Mouse (Mus musculus): ENCODE results near the gene Gpr152. TPM values are rescaled to one million over a fixed set of nuclear protein-coding genes. Genes with fewer than 3 reads are reported as not detected.

The Gpr152 gene
- total RNA-seq (2014; rRNA removed) (0.19 and 0.23 TPM in 2 replicates), polyA plus RNA-seq (2015; fragmentation: Nextera tagmentation; extraction: Ambion mirVana) (not detected in 2 replicates)

DNA sequence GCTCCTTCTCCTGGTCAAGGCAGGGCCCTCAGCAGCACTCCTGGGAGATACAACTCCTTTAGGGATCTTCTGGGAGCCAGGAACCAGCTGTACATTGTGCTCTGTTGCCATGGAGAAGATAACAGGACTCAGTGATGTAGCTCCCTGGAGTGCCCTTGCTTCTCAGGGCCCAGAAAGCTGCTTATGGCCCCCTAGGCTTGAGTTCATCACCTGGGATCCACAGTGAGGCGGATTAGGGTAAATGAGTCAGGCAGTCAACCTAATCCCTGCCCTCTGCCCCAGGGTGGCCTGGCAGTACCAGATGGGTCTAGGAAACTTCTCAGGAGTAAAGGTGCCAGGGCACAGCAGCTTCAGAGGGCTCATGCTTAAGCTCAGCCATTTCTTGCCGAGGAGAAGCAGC is at the start of gene Gpr152:
Gene Gpr152, plus strand, starts transcription at position 342 of the 400 bp plus-strand sequence.
- Histone ChIP-seq H3K4me2 (ENCODE audit: low read depth) (no peak within 1 kb of the TSS), H3K9ac (no peak within 1 kb of the TSS), H3K4me3 (ENCODE audit: low read depth, low read length) (no peak within 1 kb of the TSS), H3K27ac (ENCODE audit: low read depth, low read length) (no peak within 1 kb of the TSS), H3K27me3 (ENCODE audit: insufficient read depth, low read length) (no peaks in the 10 kb centered on the region), H3K4me1 (ENCODE audit: insufficient read depth) (no peaks in the 10 kb centered on the region), H3K9me3 (ENCODE audit: low read length) (no peaks in the 10 kb centered on the region), H3K36me3 (ENCODE audit: insufficient read depth) (no peaks in the 10 kb centered on the region)
- DNase-seq: no peak
- WGBS: 69% methylated on average over 2 of the region's 2 CpGs
- ATAC-seq: no peak
- TF ChIP-seq CTCF (IDR thresholded peaks at IDR 0.05; ENCODE audit: low read depth): no peak

GRCm38 (mm10) chr19:4090446-4090845 is 49.1 kb upstream of the Gpr152 start:
- no peaks in the 10 kb centered on the region for H3K27me3 ChIP-seq (ENCODE audit: insufficient read depth, low read length)
- 89% methylated on average over 3 of the region's 3 CpGs for WGBS
- no peaks in the 10 kb centered on the region for H3K9me3 ChIP-seq (ENCODE audit: low read length)
- no peak overlapping the region for H3K27ac ChIP-seq (ENCODE audit: low read depth, low read length)
- no peaks in the 10 kb centered on the region for H3K36me3 ChIP-seq (ENCODE audit: insufficient read depth)
- H3K4me2 ChIP-seq (ENCODE audit: low read depth): no peak overlapping the region
- TF ChIP-seq CTCF (IDR thresholded peaks at IDR 0.05; ENCODE audit: low read depth): no peak
- no peaks in the 10 kb centered on the region for H3K4me1 ChIP-seq (ENCODE audit: insufficient read depth)
- DNase-seq (no peak), ATAC-seq (no peak)
- H3K4me3 ChIP-seq (ENCODE audit: low read depth, low read length): no peak overlapping the region
- H3K9ac ChIP-seq: no peak overlapping the region

- DNase-seq (no peak), ATAC-seq (no peak)
- Histone ChIP-seq H3K9ac (no peak overlapping the region), H3K36me3 (ENCODE audit: insufficient read depth) (no peaks in the 10 kb centered on the region), H3K4me2 (ENCODE audit: low read depth) (no peak overlapping the region), H3K27me3 (ENCODE audit: insufficient read depth, low read length) (no peaks in the 10 kb centered on the region), H3K4me3 (ENCODE audit: low read depth, low read length) (no peak overlapping the region), H3K9me3 (ENCODE audit: low read length) (no peaks in the 10 kb centered on the region), H3K4me1 (ENCODE audit: insufficient read depth) (0 out of 2 replicates have a peak, but pooled peaks cover 5% of the 10 kb centered on the region), H3K27ac (ENCODE audit: low read depth, low read length) (no peak overlapping the region)
- no peak for TF ChIP-seq CTCF (IDR thresholded peaks at IDR 0.05; ENCODE audit: low read depth)
- 75% methylated on average over 2 of the region's 2 CpGs for WGBS
Observed at GRCm38 (mm10) chr19:4091383-4091782, 48.2 kb upstream of the Gpr152 start.

DNA sequence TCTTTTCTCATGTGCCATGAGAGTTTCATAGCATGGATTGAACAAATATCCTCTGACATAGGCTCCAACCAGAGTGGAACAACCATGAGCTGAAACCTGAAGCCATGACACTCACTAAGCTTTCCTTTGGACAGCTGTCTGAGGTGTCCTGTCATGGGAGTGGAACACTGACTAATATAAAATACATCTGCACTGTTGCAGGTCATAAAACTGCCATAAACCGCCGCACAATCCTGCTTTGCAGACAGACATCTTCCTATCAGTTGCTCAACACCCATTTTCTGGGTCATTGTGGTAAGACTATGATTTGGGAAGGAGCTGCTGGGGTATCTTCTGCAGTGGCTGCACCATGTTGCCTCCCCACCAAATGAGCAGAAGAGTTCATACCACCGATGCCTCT is 46.8 kb upstream of the Gpr152 start:
- no peaks in the 10 kb centered on the region for H3K9me3 ChIP-seq (ENCODE audit: low read length)
- no peak for TF ChIP-seq CTCF (IDR thresholded peaks at IDR 0.05; ENCODE audit: low read depth)
- H3K4me1 ChIP-seq (ENCODE audit: insufficient read depth): 0 out of 2 replicates have a peak, but pooled peaks cover 5% of the 10 kb centered on the region
- no peak overlapping the region for H3K4me3 ChIP-seq (ENCODE audit: low read depth, low read length)
- DNase-seq: no peak
- H3K27me3 ChIP-seq (ENCODE audit: insufficient read depth, low read length): no peaks in the 10 kb centered on the region
- no peak overlapping the region for H3K9ac ChIP-seq
- H3K27ac ChIP-seq (ENCODE audit: low read depth, low read length): no peak overlapping the region
- ATAC-seq: no peak
- 85% methylated on average over 3 of the region's 3 CpGs for WGBS
- no peaks in the 10 kb centered on the region for H3K36me3 ChIP-seq (ENCODE audit: insufficient read depth)
- H3K4me2 ChIP-seq (ENCODE audit: low read depth): no peak overlapping the region

GRCm38 (mm10) chr19:4093772-4094171 is 45.8 kb upstream of the Gpr152 start:
- 71% methylated on average over 7 of the region's 7 CpGs for WGBS
- H3K4me1 ChIP-seq (ENCODE audit: insufficient read depth): 0 out of 2 replicates have a peak, but pooled peaks cover 5% of the 10 kb centered on the region
- H3K9me3 ChIP-seq (ENCODE audit: low read length): no peaks in the 10 kb centered on the region
- no peak for DNase-seq
- no peaks in the 10 kb centered on the region for H3K36me3 ChIP-seq (ENCODE audit: insufficient read depth)
- H3K27ac ChIP-seq (ENCODE audit: low read depth, low read length): no peak overlapping the region
- no peak for TF ChIP-seq CTCF (IDR thresholded peaks at IDR 0.05; ENCODE audit: low read depth)
- no peaks in the 10 kb centered on the region for H3K27me3 ChIP-seq (ENCODE audit: insufficient read depth, low read length)
- ATAC-seq: no peak
- H3K4me2 ChIP-seq (ENCODE audit: low read depth): no peak overlapping the region
- no peak overlapping the region for H3K4me3 ChIP-seq (ENCODE audit: low read depth, low read length)
- no peak overlapping the region for H3K9ac ChIP-seq

DNA sequence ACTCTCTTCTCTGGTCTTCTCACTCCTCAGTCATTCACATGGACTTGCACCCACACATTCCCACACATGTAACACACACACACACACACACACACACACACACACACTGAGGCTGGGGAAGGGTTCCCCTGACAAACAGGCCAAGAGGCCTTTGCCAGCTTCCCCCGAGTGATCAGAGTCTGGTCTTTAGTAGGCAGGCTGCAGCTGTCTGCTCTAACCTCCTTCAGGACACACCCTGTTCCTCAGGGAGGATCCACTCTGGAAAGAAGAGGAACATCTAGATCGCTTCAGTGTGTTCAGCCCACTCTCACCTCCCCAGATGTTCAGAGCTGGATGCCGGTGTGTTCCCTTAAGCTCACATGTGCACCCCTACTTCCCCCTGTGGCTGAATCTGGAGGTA is 45.2 kb upstream of the Gpr152 start:
- no peak for ATAC-seq
- Histone ChIP-seq H3K27ac (ENCODE audit: low read depth, low read length) (no peak overlapping the region), H3K36me3 (ENCODE audit: insufficient read depth) (no peaks in the 10 kb centered on the region), H3K9me3 (ENCODE audit: low read length) (no peaks in the 10 kb centered on the region), H3K27me3 (ENCODE audit: insufficient read depth, low read length) (no peaks in the 10 kb centered on the region), H3K9ac (no peak overlapping the region), H3K4me1 (ENCODE audit: insufficient read depth) (0 out of 2 replicates have a peak, but pooled peaks cover 5% of the 10 kb centered on the region), H3K4me3 (ENCODE audit: low read depth, low read length) (no peak overlapping the region), H3K4me2 (ENCODE audit: low read depth) (no peak overlapping the region)
- WGBS: 85% methylated on average over 3 of the region's 3 CpGs
- no peak for DNase-seq
- no peak for TF ChIP-seq CTCF (IDR thresholded peaks at IDR 0.05; ENCODE audit: low read depth)

GRCm38 (mm10) chr19:4094774-4095303 is 44.7 kb upstream of the Gpr152 start:
- 0 out of 2 replicates have a peak, but pooled peaks cover 5% of the 10 kb centered on the region for H3K4me1 ChIP-seq (ENCODE audit: insufficient read depth)
- H3K9ac ChIP-seq: no peak overlapping the region
- TF ChIP-seq CTCF (IDR thresholded peaks at IDR 0.05; ENCODE audit: low read depth): no peak
- no peaks in the 10 kb centered on the region for H3K9me3 ChIP-seq (ENCODE audit: low read length)
- no peak overlapping the region for H3K27ac ChIP-seq (ENCODE audit: low read depth, low read length)
- no peak overlapping the region for H3K4me2 ChIP-seq (ENCODE audit: low read depth)
- 85% methylated on average over 5 of the region's 5 CpGs for WGBS
- ATAC-seq (no peak), DNase-seq (no peak)
- H3K27me3 ChIP-seq (ENCODE audit: insufficient read depth, low read length): no peaks in the 10 kb centered on the region
- H3K4me3 ChIP-seq (ENCODE audit: low read depth, low read length): no peak overlapping the region
- no peaks in the 10 kb centered on the region for H3K36me3 ChIP-seq (ENCODE audit: insufficient read depth)

Measured in forebrain, postnatal 0 days (tissue).